Mouse (Mus musculus): Measurements from ENCODE around the gene Kcnh8.

Kcnh8 gene

GRCm38 (mm10) chr17:52873195-52873594, 270.7 kb downstream of the Kcnh8 start:
- DNase-seq = no peak

DNA sequence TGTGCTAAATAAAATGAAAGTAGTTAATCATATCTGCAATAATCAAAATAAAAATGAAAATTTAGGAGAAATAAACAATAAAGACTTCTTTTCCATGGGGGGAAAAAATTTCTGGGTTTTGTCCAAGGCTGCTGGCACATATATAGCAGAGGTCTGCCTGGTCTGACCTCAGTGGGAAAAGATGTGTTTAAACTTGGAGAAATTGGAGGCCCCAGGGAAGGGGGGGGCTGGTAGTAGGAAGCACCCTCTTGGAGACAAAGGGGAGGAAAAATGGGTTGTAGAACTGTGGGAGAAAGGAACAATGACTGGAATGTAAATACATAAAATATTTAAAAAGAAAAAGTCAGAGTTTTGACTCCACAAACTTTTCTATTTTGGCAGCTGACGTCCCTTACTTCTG, 276.5 kb downstream of the Kcnh8 start:
- DNase-seq = no peak

DNA sequence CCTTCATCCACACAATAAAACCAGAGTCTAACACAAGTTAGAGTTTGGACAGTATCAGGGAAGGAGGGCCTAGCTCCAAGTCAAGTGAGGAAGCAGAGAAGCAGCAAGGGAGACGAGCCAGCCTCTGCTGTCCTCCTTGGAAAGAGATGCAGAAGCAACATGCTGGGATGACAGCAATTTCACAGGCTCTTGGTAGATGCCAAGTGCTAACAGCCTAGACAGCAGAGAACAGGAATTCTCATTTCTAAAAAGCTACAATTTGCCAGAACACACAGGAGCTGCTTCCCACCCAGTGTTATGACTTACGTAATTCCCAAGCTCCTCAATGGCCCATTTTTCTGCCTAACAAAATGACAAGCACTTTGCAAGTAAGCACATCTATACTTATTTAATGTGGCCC, 277.5 kb downstream of the Kcnh8 start:
- DNase-seq = no peak

- no peak for DNase-seq
Measured at GRCm38 (mm10) chr17:52885210-52885609, 282.7 kb downstream of the Kcnh8 start.

GRCm38 (mm10) chr17:52920519-52921106, 318.1 kb downstream of the Kcnh8 start:
- DNase-seq = no peak

DNA sequence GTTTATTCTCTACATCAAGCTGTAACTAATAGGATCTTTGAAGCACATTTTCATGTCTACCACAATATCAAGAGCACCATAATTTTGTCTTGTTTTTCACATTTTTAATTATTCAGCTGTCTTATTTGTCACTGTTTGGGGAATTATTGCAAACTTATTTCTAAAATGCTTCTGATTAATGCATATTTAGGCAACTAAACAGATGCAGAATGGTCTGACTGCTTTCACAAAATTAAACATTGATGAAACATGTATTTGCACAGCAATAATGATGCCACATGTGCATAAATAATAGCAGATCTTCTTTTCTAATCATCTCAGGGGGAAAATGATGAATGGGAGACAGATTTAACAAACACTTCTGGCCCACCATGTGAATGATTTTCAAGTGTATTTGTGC, 341.5 kb downstream of the Kcnh8 start:
- DNase-seq = no peak

DNA sequence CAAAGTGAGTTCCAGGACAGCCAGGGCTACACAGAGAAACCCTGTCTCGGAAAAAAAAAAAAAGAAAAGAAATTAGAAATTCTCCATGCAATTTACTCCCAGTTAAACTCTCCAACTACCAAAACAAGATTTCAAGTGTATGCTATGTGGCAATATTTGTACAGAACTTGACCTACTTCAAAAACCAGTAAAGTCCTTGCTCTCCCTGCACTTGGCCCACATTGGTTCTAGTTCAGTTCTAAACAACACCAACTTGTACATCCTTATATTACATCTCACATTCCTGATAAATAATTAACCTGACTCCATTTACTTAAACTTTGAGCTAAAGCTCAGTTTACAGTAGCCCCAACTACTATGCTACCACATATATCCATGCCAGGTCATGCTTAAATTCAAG, 370.2 kb downstream of the Kcnh8 start:
- no peak for DNase-seq

DNA sequence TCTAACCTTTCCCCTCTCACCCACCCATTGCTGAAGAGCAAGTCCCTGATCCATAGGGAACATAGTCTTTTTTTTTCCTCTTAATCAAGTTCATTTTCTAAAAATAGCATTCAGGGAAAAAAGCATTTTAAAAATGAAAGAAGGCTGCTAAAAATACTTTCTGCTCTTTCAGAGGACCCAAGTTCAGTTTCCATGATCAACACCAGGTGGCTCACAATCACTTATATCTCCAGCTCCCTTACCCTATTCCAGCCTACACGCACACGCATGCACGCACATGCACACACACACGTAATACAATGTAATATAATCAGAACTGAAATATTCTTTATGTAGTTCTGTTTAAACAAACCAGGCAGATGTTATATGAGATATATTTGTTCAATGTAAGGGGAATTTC, 378.4 kb downstream of the Kcnh8 start:
- no peak for DNase-seq
